Mouse (Mus musculus) G1E (cell line): ENCODE data around the gene Lrrc61.

Source experiments
- CTCF ChIP-seq: IDR thresholded peaks from 2 replicates; pipeline ENCODE4 v1.5.1; 2012; ENCODE audit warnings: low read depth, low read length, inconsistent platforms, mixed read lengths
- GATA1 ChIP-seq: IDR thresholded peaks from 2 replicates; pipeline ENCODE4 v1.6.1; 2012; ENCODE audit warnings: borderline replicate concordance, low read length, inconsistent platforms, mixed read lengths
- GATA2 ChIP-seq: IDR thresholded peaks from 2 replicates; pipeline ENCODE4 v1.6.1; 2012; ENCODE audit warnings: low read depth, low read length, inconsistent platforms, borderline replicate concordance
- POLR2AphosphoS5 ChIP-seq: IDR thresholded peaks from 2 replicates; pipeline ENCODE4 v1.6.1; 2012; ENCODE audit warnings: low read depth, low read length, inconsistent platforms; ENCODE audit not compliant: insufficient replicate concordance
- TAL1 ChIP-seq: conservative IDR thresholded peaks from 2 replicates; pipeline ENCODE4 v1.6.1; 2012; ENCODE audit warnings: low read depth, low read length, inconsistent platforms, mixed read lengths

- TF ChIP-seq CTCF, result no peak
- no peak for TF ChIP-seq POLR2AphosphoS5
- no peak for TF ChIP-seq GATA1
- no peak for TF ChIP-seq TAL1
- TF ChIP-seq GATA2, result no peak
Measured at GRCm38 (mm10) chr6:48613464-48613863, 58.9 kb downstream of the Lrrc61 start.
